Mouse (Mus musculus) forebrain, embryonic 13.5 days (tissue): ENCODE results near the gene Srrt. TPM values are rescaled to one million over a fixed set of nuclear protein-coding genes. Genes with fewer than 3 reads are reported as not detected.

Source experiments
- ATAC-seq: fragments of 200-750 bp; cut with Nextera tagmentation; 2 replicates; pipeline ENCODE4 v1.8.0; 2017
- H3K27ac ChIP-seq: fragments of 300-500 bp; sonication (generic); 2 replicates; pipeline ENCODE4 v1.5.1; 2015; ENCODE audit warnings: inconsistent platforms, mild to moderate bottlenecking, moderate library complexity
- H3K27me3 ChIP-seq: fragments of 300-500 bp; sonication (generic); 2 replicates; pipeline ENCODE4 v1.6.1; 2015; ENCODE audit warnings: mild to moderate bottlenecking, inconsistent platforms
- H3K36me3 ChIP-seq: fragments of 300-500 bp; sonication (generic); 2 replicates; pipeline ENCODE4 v1.6.1; 2015; ENCODE audit warnings: mild to moderate bottlenecking, inconsistent platforms; ENCODE audit not compliant: poor library complexity, severe bottlenecking
- H3K4me1 ChIP-seq: fragments of 300-500 bp; sonication (generic); 2 replicates; pipeline ENCODE4 v1.6.1; 2015; ENCODE audit warnings: inconsistent platforms
- H3K4me2 ChIP-seq: fragments of 300-500 bp; sonication (generic); 2 replicates; pipeline ENCODE4 v1.6.1; 2015; ENCODE audit warnings: inconsistent platforms, mild to moderate bottlenecking, moderate library complexity
- H3K4me3 ChIP-seq: fragments of 300-500 bp; sonication (generic); 2 replicates; pipeline ENCODE4 v1.5.1; 2015; ENCODE audit warnings: mild to moderate bottlenecking, inconsistent platforms
- H3K9ac ChIP-seq: fragments of 300-500 bp; sonication (generic); 2 replicates; pipeline ENCODE4 v1.6.1; 2015; ENCODE audit warnings: mild to moderate bottlenecking, inconsistent platforms
- H3K9me3 ChIP-seq: fragments of 300-500 bp; sonication (generic); replicated peaks from 2 replicates; pipeline ENCODE4 v1.6.1; 2016; ENCODE audit warnings: inconsistent platforms
- WGBS: fragments of 180-500 bp; shearing (Covaris S2); methylation state at CpG from one replicate; pipeline ENCODE4 v1.1.7; 2015; 5-methylcytosine and 5-hydroxymethylcytosine counted together
- polyA plus RNA-seq: library from polyadenylated mRNA; unstranded; fragments of >200 nt; fragmentation: Nextera tagmentation; extraction: Ambion mirVana; gene quantifications from 2 replicates; pipeline ENCODE4 v1.2.1, GENCODE M21; 2015

The Srrt gene
- polyA plus RNA-seq, 1 experiment from 2014 or later: 145 TPM

DNA sequence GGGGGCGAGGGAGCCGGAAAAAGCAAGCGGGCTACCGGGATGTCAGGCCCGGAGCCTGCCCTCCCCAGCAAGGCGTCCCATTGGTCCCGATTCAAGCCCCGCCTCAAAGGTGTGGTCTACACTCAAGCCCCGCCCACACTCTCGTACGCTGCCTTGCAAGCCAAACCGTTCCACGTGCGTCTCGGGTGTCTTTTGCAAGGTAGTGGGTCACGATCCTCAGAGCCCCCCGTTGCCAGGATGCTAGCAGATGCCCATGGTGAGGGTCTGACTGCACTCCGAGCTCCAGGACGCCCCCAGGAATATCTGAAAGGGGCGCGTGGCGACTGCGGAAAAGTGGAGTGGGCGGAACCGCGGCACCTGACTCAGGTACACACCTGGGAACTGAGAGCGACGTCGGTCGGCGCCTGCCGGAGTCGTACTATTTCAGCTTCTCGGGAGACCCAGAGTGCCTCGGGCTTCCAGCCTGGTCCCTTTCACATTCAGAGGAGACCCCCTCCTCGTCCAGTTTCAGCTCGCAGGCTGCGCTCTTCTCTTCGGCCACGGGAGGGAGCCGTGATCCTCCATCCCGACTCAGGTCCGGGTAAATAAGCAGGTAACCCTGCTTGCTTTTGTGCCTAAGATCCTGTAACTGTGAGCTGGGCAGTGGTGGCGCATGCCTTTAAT, 26.2 kb upstream of the Srrt start, which contains the start of gene Slc12a9:
Slc12a9 (minus strand) TSS at position 86 of the 663 bp plus-strand sequence.
- peak within 1 kb of the TSS; percentile 62 for H3K4me3 ChIP-seq
- H3K4me2 ChIP-seq: peak within 1 kb of the TSS; percentile 94
- peak; percentile 92 for ATAC-seq
- under 1% methylated on average over 44 of the region's 44 CpGs for whole genome bisulfite sequencing
- H3K27ac ChIP-seq: peak within 1 kb of the TSS; percentile 48
- no peaks in the 10 kb centered on the region for H3K27me3 ChIP-seq
- peak within 1 kb of the TSS; percentile 78 for H3K9ac ChIP-seq
- 0 out of 2 replicates have a peak, but pooled peaks cover 3% of the 10 kb centered on the region for H3K36me3 ChIP-seq
- no peaks in the 10 kb centered on the region for H3K9me3 ChIP-seq
- H3K4me1 ChIP-seq: peaks cover 14% of the 10 kb centered on the region

- H3K36me3 ChIP-seq: peaks cover 4% of the 10 kb centered on the region; the same call in 1 of the 2 replicates
- H3K9me3 ChIP-seq: no peaks in the 10 kb centered on the region
- H3K27me3 ChIP-seq: no peaks in the 10 kb centered on the region
- H3K4me1 ChIP-seq: peaks cover 13% of the 10 kb centered on the region
- no peak; the same call in none of the 2 replicates for ATAC-seq
- H3K9ac ChIP-seq: peak overlapping the region; percentile 78
- H3K27ac ChIP-seq: peak overlapping the region; percentile 48
- H3K4me3 ChIP-seq: peak overlapping the region; percentile 62
- peak overlapping the region; percentile 94 for H3K4me2 ChIP-seq
- 16% methylated on average over 15 of the region's 15 CpGs for WGBS
Measured at GRCm38 (mm10) chr5:137332857-137333511, 25.5 kb upstream of the Srrt start.

DNA sequence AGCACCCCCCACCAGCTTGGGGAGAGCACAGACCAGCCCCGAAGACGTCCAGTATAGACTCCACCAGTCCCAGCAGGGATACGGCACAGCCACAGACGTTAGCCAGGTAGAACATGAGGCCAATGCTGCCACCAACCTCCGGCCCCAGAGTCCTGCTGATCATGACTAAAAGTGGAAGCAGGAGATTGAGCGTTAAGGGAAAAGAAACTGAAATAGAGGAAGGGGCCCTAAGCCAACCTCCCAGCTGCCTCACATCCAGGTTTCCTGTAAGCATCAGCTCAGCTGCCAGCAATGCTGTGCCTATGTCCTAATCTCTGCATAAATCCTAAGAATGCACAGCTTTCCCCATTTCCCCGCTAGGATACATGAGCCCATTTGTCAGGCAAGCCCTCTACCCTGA, 23.4 kb upstream of the Srrt start:
- Histone ChIP-seq H3K27ac (no peak overlapping the region), H3K27me3 (no peaks in the 10 kb centered on the region), H3K36me3 (peaks cover 16% of the 10 kb centered on the region), H3K9me3 (no peaks in the 10 kb centered on the region), H3K4me2 (no peak overlapping the region), H3K4me3 (no peak overlapping the region), H3K9ac (no peak overlapping the region), H3K4me1 (peaks cover 13% of the 10 kb centered on the region)
- 94% methylated on average over 7 of the region's 7 CpGs for WGBS
- no peak for ATAC-seq

GRCm38 (mm10) chr5:137320996-137321395, 13.5 kb upstream of the Srrt start:
- peaks cover 69% of the 10 kb centered on the region for H3K36me3 ChIP-seq
- H3K4me1 ChIP-seq: no peaks in the 10 kb centered on the region
- no peak overlapping the region for H3K27ac ChIP-seq
- no peak overlapping the region for H3K9ac ChIP-seq
- H3K4me2 ChIP-seq: no peak overlapping the region
- H3K9me3 ChIP-seq: no peaks in the 10 kb centered on the region
- no peak overlapping the region for H3K4me3 ChIP-seq
- ATAC-seq: no peak
- no peaks in the 10 kb centered on the region for H3K27me3 ChIP-seq
- over 99% methylated on average over 3 of the region's 3 CpGs for WGBS

GRCm38 (mm10) chr5:137318570-137318969, 11.1 kb upstream of the Srrt start:
- no peak for ATAC-seq
- no peak overlapping the region for H3K27ac ChIP-seq
- peaks cover 22% of the 10 kb centered on the region for H3K4me1 ChIP-seq
- WGBS: 89% methylated on average over 1 of the region's 1 CpGs
- no peak overlapping the region for H3K4me3 ChIP-seq
- no peaks in the 10 kb centered on the region for H3K9me3 ChIP-seq
- no peaks in the 10 kb centered on the region for H3K27me3 ChIP-seq
- no peak overlapping the region for H3K9ac ChIP-seq
- H3K36me3 ChIP-seq: peaks cover 60% of the 10 kb centered on the region
- H3K4me2 ChIP-seq: no peak overlapping the region

DNA sequence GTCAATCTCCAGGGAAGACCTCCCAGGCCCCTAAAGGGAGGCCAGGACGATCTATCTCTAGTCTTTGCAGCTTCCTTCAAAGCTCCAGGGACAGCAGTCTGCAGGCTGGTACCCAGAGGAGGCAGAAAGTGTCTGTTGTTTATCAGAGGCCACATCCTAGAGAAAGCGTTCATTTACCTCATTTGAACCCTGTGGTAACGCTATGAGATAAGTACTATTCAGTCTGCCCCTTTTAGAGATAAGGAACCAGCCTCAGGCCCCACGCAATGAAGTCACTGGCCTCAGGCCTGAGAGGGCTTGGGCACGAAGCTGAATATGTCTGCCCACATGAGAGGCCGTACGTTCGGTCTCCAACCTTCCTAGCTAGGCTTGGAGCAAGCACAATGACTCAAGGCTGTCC, 9.9 kb upstream of the Srrt start:
- no peak overlapping the region for H3K4me2 ChIP-seq
- H3K36me3 ChIP-seq: peaks cover 50% of the 10 kb centered on the region
- no peaks in the 10 kb centered on the region for H3K27me3 ChIP-seq
- H3K9ac ChIP-seq: no peak overlapping the region
- no peak for ATAC-seq
- no peaks in the 10 kb centered on the region for H3K9me3 ChIP-seq
- peaks cover 34% of the 10 kb centered on the region for H3K4me1 ChIP-seq
- WGBS: 90% methylated on average over 8 of the region's 8 CpGs
- H3K27ac ChIP-seq: no peak overlapping the region
- H3K4me3 ChIP-seq: no peak overlapping the region

DNA sequence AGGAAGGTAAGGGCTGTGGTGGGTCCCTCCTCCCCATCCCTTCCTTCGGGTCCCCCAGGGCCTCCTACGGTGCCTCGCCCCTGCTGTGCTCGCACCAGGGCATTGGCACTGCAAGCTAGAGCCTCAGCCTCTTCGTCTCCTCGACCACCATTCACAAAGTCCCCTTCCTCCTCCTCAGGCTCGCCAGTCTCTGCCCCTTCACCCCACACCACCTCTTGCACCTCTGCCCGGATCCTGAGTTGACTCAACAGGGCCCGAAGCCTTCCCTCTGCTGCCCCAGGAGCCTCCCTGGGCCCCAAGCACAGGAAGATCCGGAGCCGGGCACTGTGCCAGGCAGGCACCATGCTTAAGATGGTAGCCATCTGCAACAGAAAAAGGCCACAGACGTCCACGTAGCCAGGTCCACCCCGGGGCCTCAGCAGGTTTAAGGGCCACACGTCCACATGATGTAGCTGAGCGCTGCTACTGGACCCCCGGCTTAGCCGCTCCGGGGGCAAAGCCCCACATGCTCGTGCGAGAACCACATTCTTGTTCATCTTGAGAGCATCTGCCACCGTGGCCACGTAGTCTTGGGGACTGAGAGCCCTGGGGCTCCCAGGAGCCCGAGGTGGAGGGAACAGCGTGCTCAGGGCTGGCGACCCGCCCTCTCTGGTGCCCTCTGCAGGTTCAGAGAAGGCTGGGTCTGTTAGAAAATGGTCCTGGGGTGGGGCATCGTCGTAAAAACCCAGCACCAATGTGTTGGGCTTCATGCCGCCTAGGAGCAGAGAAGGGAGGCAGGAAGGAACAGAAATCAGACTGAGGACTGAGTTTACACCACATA, 7.8 kb upstream of the Srrt start:
- H3K27me3 ChIP-seq: no peaks in the 10 kb centered on the region
- 35% methylated on average over 30 of the region's 30 CpGs for WGBS
- no peaks in the 10 kb centered on the region for H3K9me3 ChIP-seq
- H3K4me2 ChIP-seq: peak overlapping the region; percentile 72
- H3K4me1 ChIP-seq: peaks cover 38% of the 10 kb centered on the region
- H3K4me3 ChIP-seq: no peak overlapping the region
- peaks cover 34% of the 10 kb centered on the region for H3K36me3 ChIP-seq
- H3K9ac ChIP-seq: peak overlapping the region; percentile 72
- H3K27ac ChIP-seq: peak overlapping the region; percentile 79
- ATAC-seq: 0 out of 2 replicates have a peak, but pooled peaks have one; percentile 9

- Histone ChIP-seq H3K4me2 (peak within 1 kb of the TSS; percentile 72), H3K36me3 (peaks cover 36% of the 10 kb centered on the region), H3K27ac (peak within 1 kb of the TSS; percentile 79), H3K27me3 (no peaks in the 10 kb centered on the region), H3K4me1 (peaks cover 38% of the 10 kb centered on the region), H3K9ac (peak within 1 kb of the TSS; percentile 72), H3K9me3 (no peaks in the 10 kb centered on the region), H3K4me3 (peak within 1 kb of the TSS; percentile 49)
- 12% methylated on average over 30 of the region's 30 CpGs for WGBS
- ATAC-seq: peak; percentile 91
Measured at GRCm38 (mm10) chr5:137314193-137315083, 7.0 kb upstream of the Srrt start, which contains the start of gene Trip6. TSS of gene Trip6 (minus strand) at chr5:137314404.

DNA sequence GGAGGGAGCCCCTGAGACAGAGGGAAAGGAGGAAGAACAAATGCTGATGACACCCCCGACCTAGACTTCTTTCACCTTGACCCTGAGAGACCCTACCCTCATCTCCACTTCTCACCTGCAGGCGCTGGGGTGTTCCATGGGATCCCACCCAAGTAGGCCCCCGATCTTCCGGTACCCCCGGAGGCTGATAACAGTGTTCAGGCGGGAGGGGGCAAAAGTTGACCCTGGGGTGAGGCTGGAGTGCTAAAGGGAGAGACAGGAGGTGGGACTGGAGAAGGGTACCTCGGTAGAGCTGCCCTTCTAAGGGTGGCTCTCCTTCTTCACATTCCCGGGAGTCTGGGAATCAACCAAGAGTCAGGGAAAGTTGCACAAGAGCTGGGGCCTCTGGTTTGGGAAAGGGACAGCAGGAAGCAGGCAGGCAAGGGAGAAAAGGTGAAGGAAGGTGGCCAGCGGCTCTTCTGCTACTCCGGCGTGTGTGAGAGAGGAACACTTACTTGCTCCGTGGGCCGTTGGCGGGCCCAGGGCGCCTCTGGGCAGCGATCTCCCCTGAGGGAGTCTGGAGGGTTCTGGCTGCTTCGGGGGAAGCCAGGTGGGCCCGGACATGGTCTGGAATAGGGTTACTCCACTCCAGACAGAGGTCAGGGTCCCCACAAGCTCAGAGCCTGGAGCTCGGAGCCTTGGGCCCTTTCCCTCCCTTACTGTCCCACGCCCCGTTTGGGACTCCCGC, 6.2 kb upstream of the Srrt start:
- Histone ChIP-seq H3K4me1 (peaks cover 38% of the 10 kb centered on the region), H3K27me3 (no peaks in the 10 kb centered on the region), H3K4me3 (peak overlapping the region; percentile 49), H3K27ac (peak overlapping the region; percentile 79), H3K9ac (peak overlapping the region; percentile 72), H3K4me2 (peak overlapping the region; percentile 72), H3K36me3 (peaks cover 40% of the 10 kb centered on the region), H3K9me3 (no peaks in the 10 kb centered on the region; the same call in 1 of the 2 replicates)
- 4% methylated on average over 22 of the region's 22 CpGs for WGBS
- peak; percentile 52 for ATAC-seq

- no peak for ATAC-seq
- H3K4me1 ChIP-seq: peaks cover 52% of the 10 kb centered on the region
- no peaks in the 10 kb centered on the region for H3K27me3 ChIP-seq
- 96% methylated on average over 4 of the region's 4 CpGs for WGBS
- peak overlapping the region; percentile 82 for H3K4me2 ChIP-seq
- no peaks in the 10 kb centered on the region; the same call in 1 of the 2 replicates for H3K9me3 ChIP-seq
- peak overlapping the region; percentile 97 for H3K27ac ChIP-seq
- peak overlapping the region; percentile 95 for H3K4me3 ChIP-seq
- peaks cover 47% of the 10 kb centered on the region for H3K36me3 ChIP-seq
- H3K9ac ChIP-seq: peak overlapping the region; percentile 99
Measured at GRCm38 (mm10) chr5:137308356-137308755, 882 bp upstream of the Srrt start.
